Mouse (Mus musculus) granulocyte monocyte progenitor cell, adult 5-6 weeks (primary cell): ENCODE results near the gene Cnnm4. TPM values are rescaled to one million over a fixed set of nuclear protein-coding genes. Genes with fewer than 3 reads are reported as not detected.
A peak's percentile ranks its signal among the peaks of the same experiment; 100 is the strongest.

ENCODE experiments used
- ATAC-seq: replicated peaks from 2 replicates; pipeline ENCODE4 v1.8.0; 2016; ENCODE audit warnings: mild to moderate bottlenecking, moderate TSS enrichment, inconsistent platforms; ENCODE audit not compliant: poor library complexity, severe bottlenecking
- total RNA-seq, 2 experiments: library from RNA; stranded (forward) in 1 of 2; stranded (reverse) in 1 of 2; fragments of 200-712, 200-1000 nt in 1 of 2; fragments of >200 nt in 1 of 2; fragmentation: Nextera tagmentation in 1 of 2; gene quantifications; 2 replicates each; pipeline ENCODE4 v1.2.3; 2014 to 2017

Cnnm4 gene
- total RNA-seq (2014; fragmentation: Nextera tagmentation) (7.6 and 14.1 TPM in 2 replicates), total RNA-seq (2017) (4.4 and 6.1 TPM in 2 replicates)

GRCm38 (mm10) chr1:36471181-36472105 is at the start of gene Cnnm4:
Gene Cnnm4, plus strand, starts transcription at chr1:36471620.
- ATAC-seq, result peak; percentile 67

GRCm38 (mm10) chr1:36429511-36429910 is 41.9 kb upstream of the Cnnm4 start:
- ATAC-seq, result no peak

GRCm38 (mm10) chr1:36432999-36433398 is 38.4 kb upstream of the Cnnm4 start:
- ATAC-seq, result no peak

- no peak for ATAC-seq
Measured at GRCm38 (mm10) chr1:36433616-36434015, 37.8 kb upstream of the Cnnm4 start.

- ATAC-seq, result no peak
Measured at GRCm38 (mm10) chr1:36435071-36435470, 36.3 kb upstream of the Cnnm4 start.

GRCm38 (mm10) chr1:36436515-36436914 is 34.9 kb upstream of the Cnnm4 start:
- ATAC-seq, result no peak

GRCm38 (mm10) chr1:36437223-36437622 is 34.2 kb upstream of the Cnnm4 start:
- no peak for ATAC-seq

GRCm38 (mm10) chr1:36441101-36441500 is 30.3 kb upstream of the Cnnm4 start:
- no peak for ATAC-seq

GRCm38 (mm10) chr1:36444471-36445464 is 26.7 kb upstream of the Cnnm4 start, which contains the start of gene Lman2l:
Gene Lman2l, minus strand, starts transcription at chr1:36445271.
- ATAC-seq, result peak; percentile 95

- no peak for ATAC-seq
Measured at GRCm38 (mm10) chr1:36445508-36445907, 25.9 kb upstream of the Cnnm4 start.

GRCm38 (mm10) chr1:36446106-36446824 is 25.2 kb upstream of the Cnnm4 start:
- peak; percentile 71 for ATAC-seq

GRCm38 (mm10) chr1:36446841-36447240 is 24.6 kb upstream of the Cnnm4 start:
- ATAC-seq, result no peak

GRCm38 (mm10) chr1:36454055-36454815 is 17.2 kb upstream of the Cnnm4 start:
- ATAC-seq, result no peak

GRCm38 (mm10) chr1:36457388-36458014 is 13.9 kb upstream of the Cnnm4 start:
- 0 out of 2 replicates have a peak, but pooled peaks have one; percentile 4 for ATAC-seq

GRCm38 (mm10) chr1:36458169-36458568 is 13.3 kb upstream of the Cnnm4 start:
- ATAC-seq, result no peak

GRCm38 (mm10) chr1:36461829-36462228 is 9.6 kb upstream of the Cnnm4 start:
- ATAC-seq, result peak; percentile 94

GRCm38 (mm10) chr1:36465641-36466160 is 5.7 kb upstream of the Cnnm4 start:
- ATAC-seq, result no peak

GRCm38 (mm10) chr1:36467446-36467845 is 4.0 kb upstream of the Cnnm4 start:
- no peak for ATAC-seq
